Mouse (Mus musculus) liver, adult 2 months (tissue): ENCODE measurements around the gene Nudt2.

Source experiments
- CTCF ChIP-seq: fragments of 200-500 bp; IDR thresholded peaks from 2 replicates; pipeline ENCODE4 v1.5.1; 2011; ENCODE audit warnings: low read depth, low read length, control low read depth
- POLR2A ChIP-seq: fragments of 200-500 bp; IDR thresholded peaks from 2 replicates; pipeline ENCODE4 v1.6.1; 2011; ENCODE audit warnings: low read length, control low read depth; ENCODE audit not compliant: insufficient read depth; ENCODE audit errors: extremely low read depth

DNA sequence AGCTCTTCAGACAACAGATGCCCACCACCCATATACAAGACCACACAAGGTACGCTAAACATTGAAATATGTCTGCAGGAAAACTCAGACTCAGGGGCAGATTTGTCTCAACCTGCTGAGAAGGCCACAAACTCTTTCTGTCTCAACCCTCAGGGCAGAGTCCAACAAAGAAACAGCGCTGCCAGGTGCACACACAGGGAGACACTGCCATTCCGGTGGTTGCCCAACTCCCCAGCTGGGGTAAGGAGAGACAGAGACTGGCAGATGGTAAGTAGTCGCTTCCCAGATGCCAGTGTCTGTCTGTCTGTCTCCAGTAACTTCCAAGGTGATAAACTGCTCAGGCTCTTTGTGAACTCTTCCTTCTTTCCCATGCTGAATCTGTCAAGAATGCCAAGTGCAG is 35.8 kb downstream of the Nudt2 start:
- TF ChIP-seq CTCF (no peak), POLR2A (no peak)
